14 mouse cellular contexts compared by ENCODE assay signal in the genomic region with DNA sequence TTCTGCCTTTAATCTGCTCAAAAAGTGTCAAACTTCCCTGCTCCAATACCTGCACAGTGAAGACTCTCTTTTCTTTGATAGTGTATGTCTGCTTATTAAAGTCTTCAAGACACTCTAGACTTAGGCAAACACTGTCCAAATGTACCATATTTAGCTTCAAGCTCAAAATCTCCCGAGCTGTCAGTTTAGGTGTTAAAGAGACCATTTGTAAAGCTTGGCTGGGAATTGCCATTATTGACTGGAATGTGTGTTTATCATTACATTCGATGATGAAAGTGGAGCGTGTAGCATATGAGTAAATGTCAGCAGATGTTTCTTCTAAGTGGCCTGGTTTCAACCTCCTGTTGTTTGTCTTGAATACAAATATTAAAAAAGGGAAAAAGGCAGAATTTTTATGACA.
"Had no signal": no experiment of that assay in that cellular context is flagged by ENCODE, and none has a peak within 500 bp of the region (broad histone marks: within the 10 kb centered on the region; RNA-seq: fewer than 3 reads in every experiment).

No protein-coding gene starts in this region.

- DNase-seq: kidney, adult 18-20 months; kidney, postnatal 10 days; kidney, postnatal 4 days; liver, embryonic 13.5 days; liver, postnatal 0 days; lung, postnatal 14 days; thymus, adult 18-20 months; thymus, postnatal 25 days had no signal

- H3K27me3 ChIP-seq: limb, embryonic 15.5 days; liver, embryonic 13.5 days; lung, embryonic 15.5 days; megakaryocyte, embryonic 14.5 days; midbrain, embryonic 12.5 days had no signal

- H3K4me1 ChIP-seq: limb, embryonic 15.5 days; liver, embryonic 13.5 days; lung, embryonic 15.5 days; megakaryocyte, embryonic 14.5 days; midbrain, embryonic 12.5 days had no signal

- H3K9ac ChIP-seq: limb, embryonic 15.5 days; liver, embryonic 13.5 days; liver, postnatal 0 days; lung, embryonic 15.5 days; midbrain, embryonic 12.5 days had no signal

- H3K9me3 ChIP-seq: limb, embryonic 15.5 days; liver, embryonic 13.5 days; lung, embryonic 15.5 days; megakaryocyte, embryonic 14.5 days; midbrain, embryonic 12.5 days had no signal

- H3K27ac ChIP-seq: limb, embryonic 15.5 days; liver, embryonic 13.5 days; lung, embryonic 15.5 days; macrophage; midbrain, embryonic 12.5 days; stomach, postnatal 0 days had no signal

- H3K4me2 ChIP-seq: limb, embryonic 15.5 days; liver, embryonic 13.5 days; lung, embryonic 15.5 days; midbrain, embryonic 12.5 days had no signal

- ATAC-seq: liver, postnatal 0 days had no signal

- H3K4me3 ChIP-seq: limb, embryonic 15.5 days; liver, embryonic 13.5 days; lung, embryonic 15.5 days; megakaryocyte, embryonic 14.5 days; midbrain, embryonic 12.5 days had no signal

- H3K36me3 ChIP-seq: limb, embryonic 15.5 days; liver, embryonic 13.5 days; lung, embryonic 15.5 days; midbrain, embryonic 12.5 days had no signal
